Mouse (Mus musculus): ENCODE data around the gene Ska3. TPM values are rescaled to one million over a fixed set of nuclear protein-coding genes. Genes with fewer than 3 reads are reported as not detected.
"Not testable (repeated sequence)": the region's sequence is repeated elsewhere in the genome, so short reads cannot be mapped to it uniquely, and the experiment has no call there.

The Ska3 gene
- 10.4 and 16.7 TPM in 2 replicates for total RNA-seq (2015; ENCODE audit: low replicate concordance)
- total RNA-seq (2017; ENCODE audit: low replicate concordance), result 8.9 and 16.1 TPM in 2 replicates

DNA sequence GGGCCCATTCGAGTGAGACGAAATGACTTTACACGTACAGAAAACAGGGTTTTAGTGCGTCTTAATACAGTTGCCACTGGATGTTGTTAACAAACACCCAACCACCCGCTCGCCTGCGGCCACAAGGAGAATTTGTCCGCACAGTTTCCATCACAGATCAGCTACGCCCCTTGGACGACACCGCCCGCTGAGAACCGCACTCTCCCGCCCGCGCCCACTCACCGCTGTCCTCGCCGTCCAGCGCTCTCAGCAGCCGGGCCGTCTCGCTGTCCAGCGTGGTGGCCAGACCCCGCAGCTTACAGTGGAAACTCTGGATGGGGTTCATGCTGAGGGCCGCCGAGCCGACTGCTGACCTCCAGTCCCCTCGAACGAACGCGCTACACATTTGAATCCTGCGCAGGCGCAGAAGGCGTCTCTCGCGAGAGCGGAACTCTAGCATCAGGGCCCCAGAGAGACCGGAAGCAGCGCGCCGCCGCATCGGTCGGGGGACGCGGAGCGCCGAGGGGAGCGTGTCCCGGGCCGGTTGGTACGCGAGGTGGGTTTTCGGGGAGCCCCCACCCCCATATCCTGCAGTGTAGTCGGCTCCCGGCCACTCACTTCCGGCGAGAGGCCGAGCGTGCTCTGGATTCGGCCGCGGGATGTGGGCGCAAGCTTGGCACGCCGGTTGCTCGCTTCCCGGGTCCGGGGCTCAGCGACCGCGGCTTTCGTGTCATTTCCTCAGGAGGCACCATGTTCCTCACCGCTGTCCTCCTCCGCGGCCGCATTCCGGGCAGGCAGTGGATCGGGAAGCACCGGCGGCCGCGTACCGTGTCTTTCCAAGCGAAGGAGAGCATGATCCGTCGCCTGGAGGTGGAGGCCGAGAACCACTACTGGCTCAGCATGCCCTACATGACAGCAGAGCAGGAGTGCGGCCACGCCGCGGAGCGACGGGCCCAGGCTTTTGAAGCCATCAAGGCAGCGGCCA, at the start of gene Ska3, which contains the start of gene Mrpl57:
TSS of gene Ska3 (minus strand) at position 398 of the 964 bp plus-strand sequence.
TSS of gene Mrpl57 (plus strand) at position 447 of the 964 bp plus-strand sequence.
- ATAC-seq (replicated peaks; ENCODE audit: low FRiP score, poor library complexity, severe bottlenecking), result peak; percentile 90

DNA sequence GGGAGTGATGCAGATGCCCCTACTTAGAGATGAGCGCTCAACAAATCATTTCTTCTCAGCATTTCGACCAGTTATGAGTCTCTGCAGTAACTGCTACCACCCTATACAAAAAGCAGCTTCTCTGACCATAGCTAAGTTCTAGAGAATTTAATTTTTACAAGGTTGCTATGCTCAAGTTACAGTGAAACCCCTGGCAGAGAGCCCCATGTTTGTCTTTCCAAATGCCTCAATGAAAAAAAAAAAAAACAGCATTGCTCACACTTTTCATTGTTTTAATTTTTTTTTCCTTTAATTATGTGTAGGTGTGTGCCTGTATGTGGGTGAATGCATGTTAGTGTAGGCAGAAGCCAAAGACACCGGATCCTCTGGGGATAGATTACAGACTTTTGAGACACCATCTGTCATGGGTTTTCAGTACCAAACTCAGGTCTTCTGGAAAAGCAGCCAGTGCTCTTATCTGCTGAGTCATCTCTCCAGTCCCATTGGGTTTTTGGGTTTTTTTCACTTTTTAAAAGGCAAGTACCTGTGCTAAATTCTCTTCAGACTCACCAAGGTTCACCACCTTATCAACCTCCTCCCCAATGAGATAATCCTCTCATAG, 40.8 kb upstream of the Ska3 start:
- ATAC-seq (replicated peaks; ENCODE audit: low FRiP score, poor library complexity, severe bottlenecking), result no peak

DNA sequence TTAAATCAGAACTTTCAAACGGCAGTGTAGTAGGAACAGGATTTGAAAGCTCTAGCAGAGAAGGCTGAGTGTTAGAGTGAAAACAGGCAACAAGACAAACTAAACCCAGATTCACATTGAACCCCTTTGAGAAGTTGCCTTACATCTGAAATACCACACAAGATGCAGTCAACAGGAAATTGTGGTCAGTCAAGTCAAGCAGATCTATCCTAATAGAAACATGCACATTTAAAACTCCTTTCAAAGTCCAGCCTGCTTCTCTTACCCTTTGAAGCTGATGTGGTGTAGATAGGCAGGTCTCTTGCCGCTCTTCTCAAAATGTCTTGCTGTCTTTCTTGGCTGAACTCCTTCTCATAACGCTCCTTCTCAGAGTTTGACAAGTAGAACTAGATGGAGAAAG, 39.3 kb upstream of the Ska3 start:
- no peak for ATAC-seq (replicated peaks; ENCODE audit: low FRiP score, poor library complexity, severe bottlenecking)

DNA sequence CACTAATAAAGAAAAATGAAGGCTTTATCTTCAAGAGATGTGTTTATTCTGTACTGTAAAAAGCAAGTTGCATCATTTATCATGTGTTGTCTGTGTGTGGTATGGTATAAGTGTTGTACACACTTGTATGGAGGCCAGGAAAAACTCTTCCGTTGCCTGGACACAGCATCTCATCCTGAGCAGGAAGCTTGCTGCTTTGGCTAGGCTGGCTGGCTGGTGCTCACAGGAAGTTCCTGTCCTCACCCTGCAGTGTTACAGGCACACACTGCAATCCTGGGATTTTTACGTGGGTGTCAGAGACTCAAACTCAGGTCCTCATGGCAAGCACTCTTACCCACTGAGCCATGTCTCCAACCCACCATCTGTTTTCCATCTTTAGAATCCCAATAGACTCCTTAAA, 37.1 kb upstream of the Ska3 start:
- ATAC-seq (replicated peaks; ENCODE audit: low FRiP score, poor library complexity, severe bottlenecking), result no peak

DNA sequence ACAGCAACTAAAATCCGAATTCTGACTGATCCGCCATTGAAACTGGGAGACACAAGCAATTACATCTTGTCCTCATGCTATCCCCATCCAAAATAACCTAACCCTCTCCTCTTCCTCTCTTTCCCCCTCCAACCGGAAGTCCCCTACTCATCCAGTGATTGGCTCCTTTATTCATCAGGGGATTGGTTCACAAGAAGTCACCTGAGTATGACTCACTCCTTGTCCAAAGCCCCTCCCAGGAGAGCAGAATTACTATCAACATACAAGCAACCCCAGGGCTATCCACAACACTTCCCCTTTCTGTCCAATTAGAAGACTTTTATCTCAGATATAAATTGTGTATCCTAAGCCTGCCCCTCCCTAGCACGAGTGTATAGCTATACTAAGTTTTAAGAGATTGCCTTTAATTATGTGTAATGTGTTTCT, 36.0 kb upstream of the Ska3 start:
- no peak for ATAC-seq (replicated peaks; ENCODE audit: low FRiP score, poor library complexity, severe bottlenecking)

DNA sequence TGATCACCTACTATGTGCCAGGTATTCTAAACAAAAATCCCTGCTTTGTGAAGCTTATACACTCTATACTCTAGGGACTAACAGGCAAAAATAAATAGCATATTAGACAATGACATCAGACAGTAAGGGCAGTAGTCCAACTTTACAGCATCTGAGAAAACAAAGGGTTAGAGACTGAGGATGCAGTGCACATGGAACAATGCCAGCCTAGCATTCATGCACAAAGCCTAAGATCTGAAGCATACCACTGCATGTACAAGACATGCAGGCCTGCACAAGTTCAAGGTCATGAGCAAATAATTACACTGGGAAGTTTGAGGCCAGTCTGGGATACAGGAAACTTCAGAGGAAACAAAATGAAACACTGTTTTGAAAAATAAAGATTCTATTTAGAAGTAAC, 33.5 kb upstream of the Ska3 start:
- ATAC-seq (replicated peaks; ENCODE audit: low FRiP score, poor library complexity, severe bottlenecking), result no peak

DNA sequence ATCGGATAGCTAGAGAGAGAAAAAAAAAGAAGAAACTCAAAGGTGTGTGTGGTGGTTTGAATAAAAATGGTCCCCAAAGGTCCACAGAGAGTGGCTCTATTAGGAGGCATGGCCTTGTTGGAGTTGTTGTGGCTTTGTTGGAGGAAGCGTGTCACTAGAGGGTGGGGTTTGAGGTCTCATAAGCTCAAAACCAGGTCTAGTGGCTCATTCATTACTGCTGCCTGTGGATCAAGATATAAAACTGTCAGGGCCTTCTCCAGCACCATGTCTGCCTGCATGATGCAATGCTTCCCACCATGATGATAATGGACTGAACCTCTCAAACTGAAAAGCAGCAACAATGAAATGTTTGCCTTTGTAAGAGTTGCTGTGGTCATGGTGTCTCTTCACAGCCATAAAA, 32.6 kb upstream of the Ska3 start:
- ATAC-seq (replicated peaks; ENCODE audit: low FRiP score, poor library complexity, severe bottlenecking), result no peak

DNA sequence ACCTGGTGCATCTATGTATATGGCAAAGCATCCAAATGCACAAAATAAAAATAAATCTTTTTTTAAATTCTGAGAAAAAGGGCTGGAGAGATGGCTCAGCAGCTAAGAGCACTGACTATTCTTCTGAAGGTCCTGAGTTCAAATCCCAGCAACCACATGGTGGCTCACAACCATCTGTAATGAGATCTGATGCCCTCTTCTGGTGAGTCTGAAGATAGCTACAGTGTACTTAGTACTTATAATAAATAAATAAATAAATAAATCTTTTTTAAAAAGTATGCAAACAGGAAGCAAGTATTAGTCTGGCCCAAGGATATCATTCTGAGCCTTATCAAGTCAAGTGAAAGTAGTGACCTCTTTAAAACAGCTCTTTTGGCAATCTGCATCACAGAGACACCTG, 30.1 kb upstream of the Ska3 start:
- ATAC-seq (replicated peaks; ENCODE audit: low FRiP score, poor library complexity, severe bottlenecking), result not testable (repeated sequence)

DNA sequence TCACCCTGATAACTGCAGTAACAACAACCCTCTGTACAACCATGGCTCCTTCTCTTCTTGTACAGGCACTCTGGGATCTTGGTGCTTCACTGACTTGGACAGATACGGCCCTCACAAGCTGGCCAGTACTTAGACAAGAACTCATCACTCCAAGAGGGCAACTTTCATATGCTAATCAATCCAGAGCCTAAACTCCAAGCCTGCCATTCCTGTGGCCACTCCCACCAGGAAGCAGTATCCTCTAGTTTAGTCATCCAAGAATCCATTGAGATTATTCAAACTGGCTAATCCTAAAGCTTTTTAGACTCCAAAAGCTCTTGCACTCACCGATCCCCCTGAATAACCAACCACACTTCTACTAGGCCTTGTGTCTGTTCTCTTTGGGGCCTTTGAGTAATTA, 27.0 kb upstream of the Ska3 start:
- no peak for ATAC-seq (replicated peaks; ENCODE audit: low FRiP score, poor library complexity, severe bottlenecking)

DNA sequence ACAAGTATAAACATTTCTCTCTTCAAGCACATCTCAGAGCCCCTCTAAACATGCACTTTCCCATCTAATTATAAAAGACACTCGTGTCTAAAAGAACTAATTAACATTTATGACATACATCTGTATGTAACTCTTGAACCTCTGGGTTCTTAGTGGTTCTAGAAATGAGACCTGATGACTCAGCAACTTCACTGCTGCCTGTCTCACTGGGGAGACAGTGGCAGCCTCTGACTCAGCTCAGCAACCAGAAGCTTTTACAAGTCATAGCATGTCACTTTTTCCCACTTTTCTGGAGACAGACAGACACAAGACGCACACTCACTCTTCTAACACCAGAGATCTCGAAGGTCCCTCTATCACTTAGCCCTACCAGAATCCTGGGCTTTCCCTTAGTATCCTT, 24.3 kb upstream of the Ska3 start:
- ATAC-seq (replicated peaks; ENCODE audit: low FRiP score, poor library complexity, severe bottlenecking), result peak; percentile 72

DNA sequence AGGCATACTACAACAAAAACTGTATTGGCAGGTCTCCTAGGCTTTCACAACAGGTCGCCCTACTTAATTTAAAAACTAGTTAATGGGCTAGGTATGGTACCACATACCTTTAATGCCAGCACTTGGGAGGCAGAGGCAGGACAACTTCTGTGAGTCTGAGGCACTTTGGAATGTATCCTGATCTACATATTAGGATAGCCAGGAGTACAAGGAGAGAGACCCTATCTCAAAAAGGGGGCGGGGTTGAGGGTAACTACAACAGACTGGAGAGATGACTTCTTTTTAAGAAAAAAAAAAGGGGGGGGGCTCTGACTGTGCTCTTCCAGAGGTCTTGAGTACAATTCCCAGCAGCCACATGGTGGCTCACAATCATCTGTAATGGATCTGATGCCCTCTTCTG, 22.7 kb upstream of the Ska3 start:
- no peak for ATAC-seq (replicated peaks; ENCODE audit: low FRiP score, poor library complexity, severe bottlenecking)

DNA sequence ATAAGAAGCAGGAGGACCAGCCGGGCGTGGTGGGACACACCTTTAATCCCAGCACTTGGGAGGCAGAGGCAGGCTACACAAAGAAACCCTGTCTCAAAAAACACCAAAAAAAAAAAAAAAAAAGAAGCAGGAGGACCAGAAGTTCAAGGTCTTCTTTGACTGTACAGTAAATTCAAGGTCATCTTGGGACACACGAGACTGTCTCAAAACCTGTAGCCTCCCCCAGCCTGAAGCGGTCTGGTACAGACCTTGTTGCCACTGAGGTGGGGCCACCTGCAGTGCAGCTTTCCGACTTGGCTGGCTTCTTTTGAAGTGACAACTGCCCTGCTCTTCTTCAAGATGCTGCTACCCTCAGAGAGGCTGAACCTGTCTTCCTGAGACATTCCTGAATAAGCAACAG, 22.1 kb upstream of the Ska3 start:
- not testable (repeated sequence) for ATAC-seq (replicated peaks; ENCODE audit: low FRiP score, poor library complexity, severe bottlenecking)

DNA sequence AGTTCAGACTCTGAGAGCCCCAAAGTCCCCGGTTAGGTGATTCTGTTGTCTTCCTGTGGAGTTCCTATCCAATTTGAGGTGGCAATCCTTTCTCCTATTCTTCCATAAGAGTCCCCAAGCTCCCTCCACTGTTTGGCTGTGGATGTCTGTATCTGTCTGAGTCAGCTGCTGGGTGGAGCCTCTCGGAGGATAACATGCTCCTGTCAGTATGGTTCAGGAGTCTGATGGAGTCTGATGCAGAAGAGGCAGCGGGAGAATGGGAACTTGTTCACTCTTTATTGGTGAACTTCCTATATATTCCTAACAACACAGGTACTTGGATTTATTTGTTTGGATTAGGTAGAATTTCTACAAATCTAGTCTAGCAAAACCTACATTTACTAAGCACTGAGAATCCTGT, 18.6 kb upstream of the Ska3 start:
- peak; percentile 77 for ATAC-seq (replicated peaks; ENCODE audit: low FRiP score, poor library complexity, severe bottlenecking)

DNA sequence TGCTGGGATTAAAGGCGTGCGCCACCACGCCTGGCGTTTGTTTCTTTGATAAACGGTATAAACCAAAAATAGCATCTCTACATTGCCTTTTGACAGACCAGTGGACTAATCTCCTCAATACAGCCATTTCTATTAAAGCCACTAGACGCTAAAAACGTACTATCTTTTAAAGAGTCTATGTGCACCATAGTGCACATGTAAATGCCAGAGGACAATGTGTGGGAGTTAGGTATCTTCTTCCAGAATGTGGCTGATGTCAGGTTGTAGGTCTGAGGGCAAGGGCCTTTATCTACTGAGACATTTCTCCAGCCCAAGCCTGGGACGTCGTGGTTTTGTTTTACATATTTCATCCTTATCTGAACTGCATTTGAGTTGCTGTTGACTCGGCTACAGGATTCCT, 9.2 kb upstream of the Ska3 start:
- ATAC-seq (replicated peaks; ENCODE audit: low FRiP score, poor library complexity, severe bottlenecking), result no peak

DNA sequence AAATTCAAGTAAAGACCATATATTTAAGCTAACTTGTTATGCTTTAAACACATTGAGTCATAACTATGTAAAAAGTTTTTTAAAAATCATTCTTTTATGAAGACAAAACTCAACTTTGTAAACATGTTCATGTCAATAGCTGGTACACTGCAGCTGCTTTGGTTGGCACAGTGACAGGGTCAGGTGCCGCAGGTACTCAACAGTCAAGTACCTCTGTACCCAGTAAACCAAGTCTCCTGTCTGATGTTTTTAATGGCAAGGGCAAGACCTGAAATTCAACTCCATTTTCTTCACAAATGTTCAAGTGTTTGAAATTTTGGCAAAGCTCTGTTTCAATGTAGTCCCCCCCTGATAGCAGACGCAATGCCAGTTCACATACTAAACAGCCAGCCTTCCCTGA, 7.5 kb upstream of the Ska3 start:
- ATAC-seq (replicated peaks; ENCODE audit: low FRiP score, poor library complexity, severe bottlenecking), result no peak

DNA sequence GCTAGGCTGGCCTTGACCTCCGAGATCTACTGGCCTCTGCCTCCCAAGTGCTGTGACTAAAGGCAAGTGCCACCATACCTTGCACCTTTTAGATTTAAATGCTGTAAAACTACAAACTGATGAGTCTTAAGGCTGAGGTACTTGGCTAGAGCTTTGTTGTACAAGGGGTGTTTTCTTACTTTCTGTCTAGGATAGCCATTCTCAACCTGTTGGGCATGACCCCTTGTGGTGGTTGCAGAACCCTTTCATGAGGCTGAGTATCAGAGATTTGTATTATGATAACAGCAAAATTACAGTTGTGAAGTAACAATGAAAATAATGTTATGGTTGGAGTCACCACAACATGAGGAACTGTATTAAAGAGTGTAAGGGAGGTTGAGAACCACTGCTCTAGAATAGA, 1.3 kb upstream of the Ska3 start:
- no peak for ATAC-seq (replicated peaks; ENCODE audit: low FRiP score, poor library complexity, severe bottlenecking)

DNA sequence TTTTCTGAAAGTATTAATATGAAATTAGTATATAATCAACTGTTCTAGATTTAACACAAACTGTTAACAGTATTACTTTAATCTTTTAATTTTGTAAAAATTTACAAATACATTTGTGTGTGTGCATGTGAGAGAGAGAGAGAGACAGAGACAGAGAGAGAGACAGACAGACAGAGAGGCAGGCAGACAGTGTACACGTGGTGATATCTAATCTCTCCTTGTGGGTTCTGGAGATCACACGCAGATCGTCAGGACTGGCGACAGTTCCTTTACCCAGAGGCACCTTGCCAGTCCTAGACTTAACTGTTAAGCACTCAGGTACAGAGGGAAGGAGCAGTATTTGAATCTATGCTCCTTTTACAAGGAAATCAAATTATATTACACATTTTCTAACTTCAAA, 5.1 kb downstream of the Ska3 start:
- ATAC-seq (replicated peaks; ENCODE audit: low FRiP score, poor library complexity, severe bottlenecking), result no peak

DNA sequence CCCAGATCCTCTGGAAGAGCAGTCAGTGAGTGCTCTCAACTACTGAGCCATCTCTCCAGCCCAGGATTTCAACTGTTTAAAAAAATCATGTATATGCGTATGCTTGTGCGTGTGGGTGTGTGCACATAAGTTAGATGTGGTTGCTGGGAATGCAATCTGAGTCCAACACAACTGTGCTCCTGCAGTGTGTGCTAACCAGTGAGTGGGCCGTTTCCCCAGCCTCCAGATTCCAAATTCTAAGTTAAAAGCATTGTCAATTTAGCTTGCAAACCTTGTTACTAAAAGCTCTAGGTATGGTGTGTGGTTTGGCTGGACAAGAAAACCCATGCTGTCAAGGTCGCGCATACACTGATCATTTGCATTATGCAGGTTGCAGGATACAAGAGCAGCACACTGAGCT, 14.1 kb downstream of the Ska3 start:
- ATAC-seq (replicated peaks; ENCODE audit: low FRiP score, poor library complexity, severe bottlenecking), result no peak

DNA sequence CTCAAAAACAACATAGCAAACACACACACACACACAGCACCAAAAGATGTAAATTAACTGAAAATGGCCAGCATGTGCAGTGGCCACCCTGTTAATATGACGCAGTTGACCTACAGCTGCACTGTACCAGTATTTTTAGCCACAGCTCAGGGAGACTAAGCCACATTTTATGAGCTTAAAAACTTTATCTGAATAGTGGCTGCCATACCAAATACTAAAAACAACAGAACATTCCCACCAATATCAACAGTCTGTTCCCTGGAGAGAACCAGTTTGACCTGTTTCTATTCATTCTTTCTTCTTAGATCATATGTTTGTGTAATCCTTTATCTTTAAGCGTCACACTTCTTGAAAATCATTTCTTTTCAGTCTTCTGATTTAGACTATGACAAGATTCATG, 15.1 kb downstream of the Ska3 start:
- no peak for ATAC-seq (replicated peaks; ENCODE audit: low FRiP score, poor library complexity, severe bottlenecking)

DNA sequence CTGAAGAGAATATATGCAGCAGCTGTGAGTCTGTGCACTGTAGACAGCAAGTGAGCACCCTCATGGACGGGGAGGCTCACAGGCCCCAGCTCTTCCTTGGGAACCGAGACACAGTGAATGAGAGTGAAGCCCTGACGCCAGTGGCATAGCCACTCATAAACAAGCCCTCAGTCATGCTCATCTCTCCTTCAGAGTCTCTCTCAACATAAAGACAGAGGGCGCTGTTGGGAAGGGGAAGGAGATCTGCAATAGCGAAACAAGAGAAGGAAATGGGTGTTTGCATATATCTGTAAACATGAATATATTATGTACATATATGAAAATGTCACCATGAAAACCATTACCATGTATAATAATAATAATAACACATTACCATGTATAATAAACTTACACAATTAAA, 17.4 kb downstream of the Ska3 start:
- ATAC-seq (replicated peaks; ENCODE audit: low FRiP score, poor library complexity, severe bottlenecking), result peak; percentile 61

DNA sequence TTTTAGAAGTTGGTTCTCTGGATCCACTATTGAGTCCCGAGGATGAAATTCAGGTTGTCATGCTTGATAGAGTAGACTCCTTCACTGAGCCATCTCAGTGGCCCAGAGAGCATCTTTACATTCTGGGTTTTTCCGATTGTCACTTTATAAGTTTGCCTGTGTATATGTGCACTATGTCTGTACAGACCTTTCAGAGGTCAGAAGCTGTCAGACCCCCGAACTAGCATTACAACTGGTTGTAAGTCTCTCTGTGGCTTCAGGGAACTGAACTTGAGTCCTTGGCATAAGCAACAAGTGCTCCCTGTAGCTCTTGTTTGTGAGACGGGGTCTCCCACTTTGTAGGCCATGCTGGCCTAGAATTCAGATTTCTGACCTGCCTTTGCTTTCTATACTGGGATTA, 22.3 kb downstream of the Ska3 start:
- ATAC-seq (replicated peaks; ENCODE audit: low FRiP score, poor library complexity, severe bottlenecking), result no peak

Data from erythroblast, adult 5-6 weeks (primary cell).